ENCODE assay signal across 9 mouse cellular contexts in the genomic region with DNA sequence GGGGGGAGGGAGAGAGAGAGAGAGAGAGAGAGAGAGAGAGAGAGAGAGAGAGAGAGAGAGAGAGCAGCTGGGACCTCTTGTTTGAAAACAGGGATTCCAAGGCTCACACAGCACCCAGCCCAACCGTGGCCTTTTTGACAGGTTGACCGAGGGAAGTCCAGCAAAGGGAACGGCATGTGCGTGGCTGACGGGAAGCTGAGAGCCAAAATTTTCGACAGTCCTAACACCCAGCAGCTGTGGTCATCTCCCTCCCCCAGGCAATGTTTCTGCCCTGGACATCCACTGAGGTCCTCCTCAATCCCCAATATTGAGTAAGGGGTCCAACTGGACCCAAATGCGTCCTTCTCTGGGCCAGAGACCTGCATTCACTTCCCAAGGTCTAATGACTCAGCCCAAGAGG.
A peak's percentile ranks its signal among the peaks of the same experiment; 100 is the strongest.
DNase-seq lines count a peak whose midpoint lies in the region; ATAC-seq lines count a peak whose summit lies in the region.
"Had no signal": no experiment of that assay in that cellular context is flagged by ENCODE, and none has a peak within 500 bp of the region (broad histone marks: within the 10 kb centered on the region; RNA-seq: fewer than 3 reads in every experiment).

No protein-coding gene starts in this region.

- no peaks in the 10 kb centered on the region for H3K27me3 ChIP-seq in embryonic facial prominence, embryonic 14.5 days (replicated peaks; ENCODE audit: control insufficient read depth, insufficient read depth, low read length)
- H3K27me3 ChIP-seq in forebrain, embryonic 16.5 days (replicated peaks; ENCODE audit: control insufficient read depth, insufficient read depth, low read length), result no peaks in the 10 kb centered on the region
- peaks cover 10% of the 10 kb centered on the region; the same call in 1 of the 2 replicates for H3K27me3 ChIP-seq in kidney, embryonic 15.5 days

- H3K27ac ChIP-seq in embryonic facial prominence, embryonic 14.5 days (replicated peaks; ENCODE audit: low read depth, low read length), result peak overlapping the region; percentile 59; the same call in 1 of the 2 replicates
- peak overlapping the region; percentile 64 for H3K27ac ChIP-seq in forebrain, embryonic 16.5 days (ENCODE audit: low read length)
- H3K27ac ChIP-seq in kidney, embryonic 15.5 days, result peak overlapping the region; percentile 75

- whole genome bisulfite sequencing in embryonic facial prominence, embryonic 14.5 days, result 49% methylated on average over 5 of the region's 7 CpGs
- 57% methylated on average over 7 of the region's 7 CpGs for WGBS in forebrain, embryonic 16.5 days
- WGBS in kidney, embryonic 15.5 days, result 38% methylated on average over 7 of the region's 7 CpGs

- no peak overlapping the region for H3K9ac ChIP-seq in embryonic facial prominence, embryonic 14.5 days (ENCODE audit: low read depth, low read length)
- H3K9ac ChIP-seq in forebrain, embryonic 16.5 days (replicated peaks; ENCODE audit: low read depth, low read length), result peak overlapping the region; percentile 29; the same call in 1 of the 2 replicates
- no peak overlapping the region for H3K9ac ChIP-seq in kidney, embryonic 15.5 days

- H3K4me2 ChIP-seq in embryonic facial prominence, embryonic 14.5 days (ENCODE audit: low read depth, low read length), result peak overlapping the region; percentile 13; the same call in 1 of the 2 replicates
- H3K4me2 ChIP-seq in forebrain, embryonic 16.5 days (ENCODE audit: low read length), result no peak overlapping the region; the same call in 1 of the 2 replicates
- peak overlapping the region; percentile 19; the same call in 1 of the 2 replicates for H3K4me2 ChIP-seq in kidney, embryonic 15.5 days

- no peaks in the 10 kb centered on the region for H3K9me3 ChIP-seq in embryonic facial prominence, embryonic 14.5 days (ENCODE audit: control insufficient read depth, low read length)
- no peaks in the 10 kb centered on the region for H3K9me3 ChIP-seq in forebrain, embryonic 16.5 days (ENCODE audit: control insufficient read depth, low read length)
- no peaks in the 10 kb centered on the region for H3K9me3 ChIP-seq in kidney, embryonic 15.5 days (replicated peaks)

- no peaks in the 10 kb centered on the region for H3K36me3 ChIP-seq in embryonic facial prominence, embryonic 14.5 days (ENCODE audit: control insufficient read depth, insufficient read depth, low read length)
- H3K36me3 ChIP-seq in forebrain, embryonic 16.5 days (ENCODE audit: control insufficient read depth, insufficient read depth), result no peaks in the 10 kb centered on the region
- H3K36me3 ChIP-seq in kidney, embryonic 15.5 days, result no peaks in the 10 kb centered on the region

- H3K4me1 ChIP-seq in embryonic facial prominence, embryonic 14.5 days (ENCODE audit: control insufficient read depth, insufficient read depth, low read length), result peaks cover 19% of the 10 kb centered on the region
- peaks cover 32% of the 10 kb centered on the region for H3K4me1 ChIP-seq in forebrain, embryonic 16.5 days (replicated peaks; ENCODE audit: control insufficient read depth, insufficient read depth, low read length)
- peaks cover 21% of the 10 kb centered on the region for H3K4me1 ChIP-seq in kidney, embryonic 15.5 days

- no peak for ATAC-seq in embryonic facial prominence, embryonic 14.5 days (ENCODE audit: low read depth)
- ATAC-seq in forebrain, embryonic 16.5 days, result no peak
- ATAC-seq in kidney, embryonic 15.5 days (replicated peaks; ENCODE audit: low FRiP score), result 0 out of 2 replicates have a peak, but pooled peaks have one; percentile 4

- no peak for DNase-seq in embryonic facial prominence, embryonic 14.5 days (ENCODE audit: low spot score)
- DNase-seq in lung, postnatal 4 days, result peak; percentile 52 to 81
- no peak for DNase-seq in ovary, postnatal 10 days (ENCODE audit: low spot score)
- no peak for DNase-seq in adrenal gland, postnatal 10 days
- no peak for DNase-seq in left cerebral cortex, adult 8-10 months (ENCODE audit: low spot score in 2 of 2)
- DNase-seq: cerebellum, adult 11-12 months had no signal

- no peak overlapping the region for H3K4me3 ChIP-seq in embryonic facial prominence, embryonic 14.5 days (ENCODE audit: low read depth, low read length)
- no peak overlapping the region for H3K4me3 ChIP-seq in forebrain, embryonic 16.5 days (replicated peaks; ENCODE audit: low read length)
- H3K4me3 ChIP-seq in kidney, embryonic 15.5 days (replicated peaks), result no peak overlapping the region
- H3K4me3 ChIP-seq: myocyte had no signal

Comparison
In these comparisons a context has a peak if more than half of its experiments do, and no peak if none do; other contexts are left out.
1. DNase-seq: peak in lung, postnatal 4 days (2 of 2); none in embryonic facial prominence, embryonic 14.5 days (single experiment), ovary, postnatal 10 days (single experiment), adrenal gland, postnatal 10 days (single experiment) and left cerebral cortex, adult 8-10 months (0 of 2).
2. Peak in every context shown above with its lines, with median percentiles within 50 percentile points of each other: H3K27ac ChIP-seq.